Mouse (Mus musculus) brain, embryonic 14.5 days (tissue): ENCODE results near the gene Fstl5. TPM values are rescaled to one million over a fixed set of nuclear protein-coding genes. Genes with fewer than 3 reads are reported as not detected.
A peak's percentile ranks its signal among the peaks of the same experiment; 100 is the strongest.

Experiments used
- DNase-seq: peaks from one replicate; pipeline ENCODE4 v3.0.0-alpha.2; 2011; ENCODE audit warnings: low read depth
- CTCF ChIP-seq: fragments of 200-500 bp; IDR thresholded peaks from 2 replicates; pipeline ENCODE4 v1.5.1; 2012; ENCODE audit warnings: inconsistent platforms, mild to moderate bottlenecking, moderate library complexity, borderline replicate concordance; ENCODE audit not compliant: insufficient read depth, insufficient read length; ENCODE audit errors: extremely low read depth
- POLR2A ChIP-seq: fragments of 200-500 bp; IDR thresholded peaks from 2 replicates; pipeline ENCODE4 v1.6.1; 2012; ENCODE audit warnings: mild to moderate bottlenecking, inconsistent platforms, borderline replicate concordance; ENCODE audit not compliant: poor library complexity, insufficient read depth, insufficient read length, severe bottlenecking; ENCODE audit errors: extremely low read depth
- polyA plus RNA-seq: library from polyadenylated mRNA; depleted of rRNA; stranded (reverse); fragments of >200 nt; gene quantifications from 2 replicates; pipeline ENCODE4 v1.2.3, GENCODE M21; 2012; rRNA removed

Fstl5 gene
- polyA plus RNA-seq, 1 experiment = 22.8 TPM

DNA sequence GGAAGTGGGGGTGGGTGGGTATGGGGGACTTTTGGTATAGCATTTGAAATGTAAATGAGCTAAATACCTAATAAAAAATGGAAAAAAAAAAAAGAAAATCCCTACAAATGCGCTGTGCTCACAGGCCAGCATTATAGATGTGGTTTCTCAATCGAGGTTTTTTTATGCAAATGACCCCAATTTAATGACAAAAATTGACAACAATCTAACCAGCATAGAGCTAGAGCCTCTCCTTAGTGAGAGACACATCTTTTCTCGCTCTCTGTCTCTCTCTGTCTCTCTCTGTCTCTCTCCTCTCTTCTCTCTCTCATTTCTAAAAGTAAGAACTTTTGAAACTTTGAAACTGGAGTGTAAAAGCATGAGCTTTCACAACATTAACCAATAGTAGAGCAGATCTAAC lies 498.4 kb downstream of the Fstl5 start:
- no peak for TF ChIP-seq POLR2A
- TF ChIP-seq CTCF = no peak
- DNase-seq = no peak

DNA sequence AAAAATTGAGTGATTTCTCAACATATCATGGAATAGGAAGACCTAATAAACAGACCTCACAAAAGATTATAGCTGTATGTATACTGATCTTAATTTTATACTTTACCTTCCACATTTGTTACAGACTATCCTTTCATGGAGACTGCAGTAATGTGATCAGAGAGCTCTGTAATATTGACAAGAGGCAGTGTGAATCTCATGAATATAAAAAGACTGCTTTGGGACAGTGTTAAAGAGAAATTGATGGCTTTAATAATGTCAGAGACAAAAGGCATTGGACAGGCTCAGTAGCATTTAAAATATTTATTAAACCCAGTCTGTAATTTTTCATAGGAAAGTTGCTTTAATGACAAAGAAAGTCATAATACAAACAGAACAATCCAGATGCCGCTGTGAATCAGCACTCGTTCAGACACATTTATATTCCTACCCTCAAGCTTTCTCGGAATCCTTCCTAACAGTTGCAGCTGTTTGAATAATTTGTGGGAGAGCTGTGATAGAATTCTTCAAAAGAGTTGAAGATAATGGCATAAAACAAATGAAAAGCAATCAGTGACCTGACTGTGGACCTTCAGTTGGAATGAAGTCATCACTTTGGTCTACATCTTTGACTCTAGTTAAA lies 499.0 kb downstream of the Fstl5 start:
- DNase-seq = peak; percentile 55
- TF ChIP-seq POLR2A (no peak), CTCF (no peak)

DNA sequence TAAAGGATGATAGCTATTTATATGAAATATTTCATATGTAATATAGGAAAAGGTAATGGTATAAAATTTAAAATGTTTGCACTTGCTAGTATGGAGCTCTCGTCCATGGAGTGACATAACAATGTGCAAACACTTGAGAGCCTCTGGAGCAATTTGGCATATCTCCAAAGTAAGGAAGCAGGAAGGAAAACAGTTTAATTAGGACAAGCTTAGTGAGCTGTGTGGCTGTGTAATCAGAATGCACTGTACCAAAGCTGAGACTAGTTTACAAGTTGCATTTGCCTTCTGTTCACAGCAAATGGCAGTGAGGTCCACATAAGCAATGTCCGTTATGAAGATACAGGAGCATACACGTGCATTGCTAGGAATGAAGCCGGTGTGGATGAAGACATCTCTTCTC lies 519.1 kb downstream of the Fstl5 start:
- TF ChIP-seq POLR2A = no peak
- TF ChIP-seq CTCF = no peak
- peak; percentile 77 for DNase-seq

GRCm38 (mm10) chr3:76620044-76620443 lies 546.0 kb downstream of the Fstl5 start:
- DNase-seq = no peak
- TF ChIP-seq CTCF (no peak), POLR2A (no peak)

DNA sequence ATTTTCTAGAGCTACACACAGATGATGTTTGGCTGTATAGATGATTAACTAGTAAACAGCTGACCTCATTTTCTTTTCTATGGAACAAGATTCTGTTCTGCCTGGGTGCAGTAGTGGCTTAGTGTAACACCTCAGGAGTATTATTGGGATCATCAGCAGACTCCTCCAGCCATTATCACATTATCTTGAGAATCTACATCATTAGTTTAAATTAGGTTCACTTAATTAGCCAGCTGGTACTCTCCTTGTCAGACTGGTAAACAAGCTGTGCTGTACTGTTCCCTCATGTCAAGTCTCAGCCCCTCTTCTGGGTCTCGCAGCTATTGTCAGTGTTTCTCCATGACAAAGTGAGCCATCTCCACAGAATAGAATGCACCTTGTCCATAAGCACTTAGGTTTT lies 580.2 kb downstream of the Fstl5 start:
- TF ChIP-seq CTCF = no peak
- peak; percentile 78 for DNase-seq

DNA sequence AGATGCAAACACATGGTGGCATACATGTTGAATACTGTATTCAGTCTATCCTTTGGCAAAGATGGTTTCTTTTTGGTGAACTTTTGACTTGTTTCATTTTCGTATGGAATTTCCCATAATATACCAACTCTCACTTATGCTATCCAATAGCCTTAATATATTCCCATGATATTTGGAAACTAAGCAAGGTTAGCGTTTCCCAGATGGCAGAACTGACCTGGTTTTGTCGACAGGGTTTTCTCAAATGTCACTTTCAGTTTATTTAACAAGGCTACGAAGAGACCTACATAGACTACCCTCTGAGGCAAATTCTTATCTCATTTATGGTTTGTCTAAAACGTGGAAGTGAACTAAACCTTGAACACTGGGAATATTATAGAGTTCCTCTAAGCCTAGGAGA lies 596.8 kb downstream of the Fstl5 start:
- DNase-seq = no peak

GRCm38 (mm10) chr3:76676006-76676405 lies 601.9 kb downstream of the Fstl5 start:
- TF ChIP-seq CTCF = no peak
- TF ChIP-seq POLR2A = no peak
- DNase-seq = no peak

More for the DNA sequence above, 596.8 kb downstream of the Fstl5 start:
- TF ChIP-seq POLR2A (no peak), CTCF (no peak)

- peak; percentile 56 for DNase-seq
- TF ChIP-seq CTCF (no peak), POLR2A (no peak)
These were observed 605.9 kb downstream of the Fstl5 start for GRCm38 (mm10) chr3:76679853-76680545.

DNA sequence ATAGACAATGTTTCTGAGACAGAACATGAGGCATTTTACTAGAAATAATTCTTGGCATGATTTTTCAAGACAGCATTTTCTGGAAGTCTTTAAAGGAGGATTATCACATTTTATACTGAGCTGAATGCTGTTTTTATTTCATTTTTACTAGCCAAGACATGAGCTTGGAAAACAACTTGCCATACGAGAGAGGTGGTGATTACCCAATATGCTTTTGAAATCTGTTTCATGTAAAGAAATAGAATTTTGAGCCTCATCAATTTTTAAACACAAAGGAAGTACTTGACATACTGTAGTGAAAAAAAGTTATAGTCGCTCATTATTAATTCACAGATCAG lies 606.4 kb downstream of the Fstl5 start:
- peak; percentile 47 for DNase-seq
- TF ChIP-seq POLR2A = no peak
- TF ChIP-seq CTCF = no peak

DNA sequence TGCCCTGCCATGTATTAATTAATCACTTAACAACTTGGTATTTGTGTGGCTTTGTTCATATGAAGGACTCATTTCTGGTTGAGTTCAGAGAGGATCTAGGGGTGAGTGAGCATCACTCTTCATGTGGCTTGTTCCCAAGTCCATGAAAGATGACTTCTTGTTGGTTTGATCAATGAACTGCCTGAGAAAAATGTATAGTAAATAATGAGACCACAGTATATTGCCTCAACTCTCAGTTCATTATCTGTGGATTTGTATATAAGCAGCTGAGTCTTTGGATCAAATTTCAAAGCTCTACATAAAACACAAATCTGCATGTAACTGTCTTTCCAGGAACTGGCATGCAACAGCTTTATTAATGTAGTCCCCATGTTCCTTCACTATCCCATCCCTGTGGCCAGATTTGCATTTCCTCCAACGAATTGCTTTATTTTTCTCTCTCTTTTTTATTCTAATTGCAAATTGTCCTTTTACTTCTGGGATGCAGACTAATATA lies 623.1 kb downstream of the Fstl5 start:
- TF ChIP-seq POLR2A (no peak), CTCF (no peak)
- DNase-seq = no peak

- no peak for DNase-seq
- no peak for TF ChIP-seq CTCF
- TF ChIP-seq POLR2A = no peak
These were observed 665.2 kb downstream of the Fstl5 start for GRCm38 (mm10) chr3:76739221-76739620.

Other genes with a start within 250 kb of the Fstl5 start
- 24.9 and 25.1 TPM in 2 replicates for gene Golim4, start 117.3 kb upstream of the Fstl5 start, polyA plus RNA-seq